In the genomic region with DNA sequence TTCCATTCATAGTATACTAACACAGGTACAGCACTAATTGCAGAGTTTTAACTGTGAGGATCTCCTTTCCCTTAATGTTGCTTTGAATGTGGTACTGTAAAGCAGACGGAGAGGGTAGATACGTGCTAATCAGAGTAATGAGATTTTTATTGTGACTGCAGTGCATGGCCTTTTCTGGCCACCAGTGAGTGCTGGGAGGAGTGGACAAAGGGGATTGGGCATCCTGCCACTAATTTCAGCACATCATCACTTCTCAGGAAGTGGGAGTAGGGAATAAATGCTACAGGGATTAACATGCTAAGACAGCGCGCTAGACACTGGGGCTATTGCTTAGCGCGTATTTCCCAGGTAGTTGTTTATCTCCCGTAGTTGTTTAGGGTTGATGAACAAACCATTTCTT, we compare ENCODE assay signal across 8 mouse cellular contexts. TPM values are rescaled to one million over a fixed set of nuclear protein-coding genes. Genes with fewer than 3 reads are reported as not detected.
A peak's percentile ranks its signal among the peaks of the same experiment; 100 is the strongest.
DNase-seq lines count a peak whose midpoint lies in the region; ATAC-seq and TF ChIP-seq lines count a peak whose summit lies in the region.

No protein-coding gene starts in this region.

- H3K27me3 ChIP-seq in forebrain, embryonic 16.5 days (replicated peaks; ENCODE audit: control insufficient read depth, insufficient read depth, low read length) = no peaks in the 10 kb centered on the region
- no peaks in the 10 kb centered on the region for H3K27me3 ChIP-seq in intestine, postnatal 0 days (replicated peaks; ENCODE audit: control insufficient read depth, insufficient read depth, low read length)
- H3K27me3 ChIP-seq in small intestine, adult 2 months (ENCODE audit: control insufficient read depth, insufficient read depth, low read length) = no peaks in the 10 kb centered on the region

- no peak for TF ChIP-seq POLR2A in brain, embryonic 14.5 days (IDR thresholded peaks at IDR 0.05; ENCODE audit: borderline replicate concordance, extremely low read depth, insufficient read depth, insufficient read length, poor library complexity, severe bottlenecking)
- no peak for TF ChIP-seq POLR2A in small intestine, adult 2 months (IDR thresholded peaks at IDR 0.05; ENCODE audit: low read depth, low read length)

- intact Hi-C loops in left cerebral cortex, postnatal 4 days (cut with DNase I) = loop anchor here (2.0 kb wide), 1 partner anchor 48 kb away; no protein-coding TSS in a partner anchor
- intact Hi-C loops in left cerebral cortex, postnatal 25 days (cut with DNase I) = loop anchor here (2.0 to 5.0 kb wide), 5 partner anchors 101 to 719 kb away; a partner anchor contains a TSS
- intact Hi-C loops in left cerebral cortex, postnatal 14 days (cut with DNase I) = loop anchor here (5.0 to 10.0 kb wide), 3 partner anchors 101 to 331 kb away; a partner anchor contains a TSS

- H3K27ac ChIP-seq in forebrain, embryonic 16.5 days (ENCODE audit: low read length) = no peak overlapping the region
- peak overlapping the region; percentile 76; the same call in 1 of the 2 replicates for H3K27ac ChIP-seq in intestine, postnatal 0 days (ENCODE audit: low read depth, low read length)
- H3K27ac ChIP-seq in small intestine, adult 2 months (ENCODE audit: insufficient read depth, low read depth, low read length) = peak overlapping the region; percentile 58

- peak overlapping the region; percentile 75 for H3K4me2 ChIP-seq in forebrain, embryonic 16.5 days (ENCODE audit: low read length)
- H3K4me2 ChIP-seq in intestine, postnatal 0 days (replicated peaks; ENCODE audit: low read depth) = peak overlapping the region; percentile 97

- no peak for ATAC-seq in forebrain, embryonic 16.5 days
- ATAC-seq in intestine, postnatal 0 days = no peak

- no peaks in the 10 kb centered on the region for H3K9me3 ChIP-seq in forebrain, embryonic 16.5 days (ENCODE audit: control insufficient read depth, low read length)
- H3K9me3 ChIP-seq in intestine, postnatal 0 days (ENCODE audit: control insufficient read depth) = no peaks in the 10 kb centered on the region

- peaks cover 15% of the 10 kb centered on the region for H3K4me1 ChIP-seq in forebrain, embryonic 16.5 days (replicated peaks; ENCODE audit: control insufficient read depth, insufficient read depth, low read length)
- H3K4me1 ChIP-seq in intestine, postnatal 0 days (replicated peaks; ENCODE audit: control insufficient read depth, insufficient read depth, low read length) = 0 out of 2 replicates have a peak, but pooled peaks cover 14% of the 10 kb centered on the region
- peaks cover 2% of the 10 kb centered on the region for H3K4me1 ChIP-seq in small intestine, adult 2 months (ENCODE audit: control insufficient read depth, insufficient read depth, insufficient read length, low read length)

- H3K9ac ChIP-seq in forebrain, embryonic 16.5 days (replicated peaks; ENCODE audit: low read depth, low read length) = peak overlapping the region; percentile 76
- H3K9ac ChIP-seq in intestine, postnatal 0 days (ENCODE audit: low read depth, low read length) = peak overlapping the region; percentile 82

- WGBS in forebrain, embryonic 16.5 days = under 1% methylated on average over 7 of the region's 7 CpGs
- WGBS in intestine, postnatal 0 days = 8% methylated on average over 7 of the region's 7 CpGs
- 4% methylated on average over 7 of the region's 7 CpGs for WGBS in small intestine, adult 2 months

- no peaks in the 10 kb centered on the region for H3K36me3 ChIP-seq in forebrain, embryonic 16.5 days (ENCODE audit: control insufficient read depth, insufficient read depth)
- no peaks in the 10 kb centered on the region for H3K36me3 ChIP-seq in intestine, postnatal 0 days (ENCODE audit: control insufficient read depth, insufficient read depth)
- no peaks in the 10 kb centered on the region for H3K36me3 ChIP-seq in small intestine, adult 2 months (ENCODE audit: control insufficient read depth, insufficient read depth, low read length)

- DNase-seq in left cerebral cortex, postnatal 4 days = peak; percentile 32
- no peak for DNase-seq in left cerebral cortex, postnatal 25 days (ENCODE audit: low spot score in 2 of 2)
- DNase-seq in brain, embryonic 14.5 days (ENCODE audit: low read depth) = peak; percentile 62
- DNase-seq in lung, adult 18-20 months = peak; percentile 29 to 56
- no peak for DNase-seq in left cerebral cortex, postnatal 14 days (ENCODE audit: low spot score in 2 of 2)

- TF ChIP-seq CTCF in brain, embryonic 14.5 days (IDR thresholded peaks at IDR 0.05; ENCODE audit: borderline replicate concordance, extremely low read depth, insufficient read depth, insufficient read length) = no peak
- TF ChIP-seq CTCF in intestine, postnatal 0 days (IDR thresholded peaks at IDR 0.05; ENCODE audit: low read depth) = peak; percentile 27; the same call in 1 of the 2 replicates
- no peak for TF ChIP-seq CTCF in small intestine, adult 2 months (IDR thresholded peaks at IDR 0.05; ENCODE audit: extremely low read depth, insufficient read length, insufficient replicate concordance, low read depth, low read length)

- H3K4me3 ChIP-seq in forebrain, embryonic 16.5 days (replicated peaks; ENCODE audit: low read length) = peak overlapping the region; percentile 88
- peak overlapping the region; percentile 85 for H3K4me3 ChIP-seq in intestine, postnatal 0 days (ENCODE audit: low read depth, low read length)
- H3K4me3 ChIP-seq in small intestine, adult 2 months (ENCODE audit: low read depth, low read length) = peak overlapping the region; percentile 94

RNA-seq across cellular contexts. Expression of a gene that starts 3.0 kb away (rescaled TPM):
- 10 to 100 TPM; 22.7 to 24.9 TPM for total RNA-seq in left cerebral cortex, postnatal 4 days (2021)
- 10 to 100 TPM; 22.1 to 27.1 TPM for total RNA-seq in left cerebral cortex, postnatal 25 days (2021)
- polyA plus RNA-seq in brain, embryonic 14.5 days (2012; rRNA removed) = 12.5 and 15.6 TPM in 2 replicates
- polyA plus RNA-seq in forebrain, embryonic 16.5 days (2015; fragmentation: Nextera tagmentation; extraction: Ambion mirVana) = 1.7 and 2.3 TPM in 2 replicates
- 1.5 and 1.6 TPM in 2 replicates for polyA plus RNA-seq in intestine, postnatal 0 days (2015; fragmentation: Nextera tagmentation; extraction: Ambion mirVana)
- polyA plus RNA-seq in small intestine, adult 2 months (2012; rRNA removed) = 4.4 and 9.0 TPM in 2 replicates
- total RNA-seq in left cerebral cortex, postnatal 14 days (2021) = 10 to 100 TPM; 23.8 to 24.0 TPM

Comparison
In these comparisons a context has a peak if more than half of its experiments do, and no peak if none do; other contexts are left out.
1. DNase-seq: peak in left cerebral cortex, postnatal 4 days (single experiment), brain, embryonic 14.5 days (single experiment) and lung, adult 18-20 months (2 of 2); none in left cerebral cortex, postnatal 25 days (0 of 2) and left cerebral cortex, postnatal 14 days (0 of 2).
2. Peak in every context shown above with its lines, with median percentiles within 50 percentile points of each other: H3K4me3 ChIP-seq.